Mouse (Mus musculus) cerebellum, postnatal 4 days (tissue): ENCODE data around the gene Plpp7.
A peak's percentile ranks its signal among the peaks of the same experiment; 100 is the strongest.

Experiments
- DNase-seq, 2 experiments: peaks; one replicate each; pipeline ENCODE4 v3.0.0; 2022; ENCODE audit warnings: low spot score in 2 of 2, mixed read lengths in 1 of 2

The Plpp7 gene

DNA sequence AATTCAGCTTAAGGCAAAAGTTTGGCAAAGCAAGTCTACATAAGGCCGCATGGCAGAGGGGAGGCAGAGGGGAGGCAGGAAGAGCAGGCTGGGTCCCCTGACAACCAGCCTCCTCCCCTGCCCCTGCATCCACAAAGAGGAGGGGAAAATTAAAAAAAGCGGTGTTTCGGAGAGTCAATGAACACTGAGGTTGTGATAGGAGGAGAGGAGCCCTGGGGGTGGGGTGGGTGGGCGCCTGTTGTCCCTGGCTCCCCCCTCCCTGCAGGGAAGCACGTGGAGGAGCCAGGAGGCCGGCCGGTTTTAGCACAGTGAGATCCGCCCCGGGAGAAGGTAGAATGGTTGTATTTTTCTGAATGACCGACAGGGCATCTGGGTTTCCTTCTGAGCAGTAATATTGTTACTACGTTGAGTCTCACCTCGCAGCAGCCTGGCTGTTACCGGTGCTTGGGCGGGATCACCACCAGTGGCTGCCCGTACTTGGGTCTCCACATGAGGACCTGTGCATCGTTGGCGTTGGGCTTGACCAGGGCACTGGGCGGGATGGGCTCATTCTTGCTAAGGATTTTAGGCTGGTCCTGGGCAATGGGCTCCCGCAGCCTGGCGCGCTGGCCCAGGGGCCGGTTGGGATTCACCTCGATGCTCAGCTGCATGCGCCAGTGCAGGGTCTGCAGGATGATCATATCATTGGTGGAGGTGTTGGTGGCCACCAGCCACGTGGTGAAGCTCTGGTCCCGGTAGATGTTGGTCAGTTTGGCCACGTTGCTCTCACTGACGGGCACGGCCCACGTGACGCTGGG lies 26.3 kb upstream of the Plpp7 start:
- no peak for DNase-seq

DNA sequence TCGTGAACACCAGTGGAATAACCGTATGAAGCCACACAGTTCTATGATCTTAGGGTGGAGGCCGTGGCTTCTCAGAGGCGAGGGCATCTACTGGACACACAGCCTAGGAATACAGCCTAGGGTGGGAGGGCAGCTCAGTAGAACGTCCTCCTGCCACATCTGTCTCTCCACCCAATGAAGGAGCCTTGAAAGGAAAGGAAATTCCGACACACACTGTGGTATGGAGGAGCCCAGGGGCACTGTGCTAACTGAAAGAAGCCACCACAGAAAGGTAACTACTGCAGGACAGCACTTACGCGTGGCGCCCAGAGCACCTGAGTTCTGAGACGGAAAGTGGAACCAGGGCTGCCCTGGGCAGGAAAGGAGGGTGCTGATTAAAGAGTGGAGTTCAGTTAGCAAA lies 24.6 kb upstream of the Plpp7 start:
- DNase-seq = no peak

GRCm38 (mm10) chr2:32074404-32074803 lies 20.9 kb upstream of the Plpp7 start:
- DNase-seq = no peak

DNA sequence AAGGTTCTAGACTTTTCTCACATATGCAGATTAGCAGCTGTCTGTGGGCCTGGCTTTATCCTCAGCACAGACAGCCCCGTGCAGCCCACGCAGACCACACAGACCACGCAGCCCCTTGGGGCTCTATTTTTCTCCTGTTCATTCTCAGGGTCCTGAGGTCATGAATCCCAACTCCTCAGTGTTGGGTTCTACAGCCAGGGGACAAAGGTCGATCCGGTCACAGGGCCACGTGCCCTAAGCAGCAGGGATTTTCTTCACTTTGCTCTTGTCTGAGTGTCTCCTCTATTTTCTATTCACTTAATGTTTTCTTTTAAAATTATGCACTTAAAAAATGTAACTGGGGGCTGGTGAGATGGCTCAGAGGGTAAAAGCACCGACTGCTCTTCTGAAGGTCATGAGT lies 20.0 kb upstream of the Plpp7 start:
- DNase-seq = no peak

GRCm38 (mm10) chr2:32077744-32078143 lies 17.6 kb upstream of the Plpp7 start:
- no peak for DNase-seq

GRCm38 (mm10) chr2:32078522-32078921 lies 16.8 kb upstream of the Plpp7 start:
- DNase-seq = no peak

DNA sequence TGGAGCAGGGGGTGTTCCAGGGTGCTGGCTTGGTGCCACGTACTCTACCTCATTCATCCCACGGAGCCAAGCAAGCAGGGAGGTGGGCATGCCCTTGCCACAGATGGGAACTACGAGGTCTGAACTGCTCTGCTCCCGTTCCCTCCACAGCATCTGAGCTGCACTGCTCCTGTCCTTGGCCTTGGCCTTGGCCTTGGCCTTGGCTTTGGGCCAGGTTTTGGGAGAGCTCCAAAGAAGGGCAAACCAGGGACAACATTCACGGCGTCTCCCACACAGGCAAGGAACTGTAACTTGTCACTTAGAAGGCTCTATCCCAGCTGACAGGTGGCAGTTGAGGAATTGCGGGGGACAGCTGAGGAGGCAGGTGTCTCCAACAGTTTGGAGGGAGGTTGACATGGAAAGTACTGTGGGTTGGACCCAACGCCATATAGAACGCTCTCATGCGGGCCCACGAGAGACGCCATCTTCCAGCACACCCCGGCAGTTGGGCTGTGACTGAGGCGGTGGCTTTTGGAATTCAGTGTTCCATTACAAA lies 16.1 kb upstream of the Plpp7 start:
- DNase-seq = no peak

GRCm38 (mm10) chr2:32080681-32081080 lies 14.6 kb upstream of the Plpp7 start:
- no peak for DNase-seq

- DNase-seq = no peak
Measured at GRCm38 (mm10) chr2:32081296-32081929, 13.9 kb upstream of the Plpp7 start.

- no peak for DNase-seq
Measured at GRCm38 (mm10) chr2:32082229-32082628, 13.1 kb upstream of the Plpp7 start.

DNA sequence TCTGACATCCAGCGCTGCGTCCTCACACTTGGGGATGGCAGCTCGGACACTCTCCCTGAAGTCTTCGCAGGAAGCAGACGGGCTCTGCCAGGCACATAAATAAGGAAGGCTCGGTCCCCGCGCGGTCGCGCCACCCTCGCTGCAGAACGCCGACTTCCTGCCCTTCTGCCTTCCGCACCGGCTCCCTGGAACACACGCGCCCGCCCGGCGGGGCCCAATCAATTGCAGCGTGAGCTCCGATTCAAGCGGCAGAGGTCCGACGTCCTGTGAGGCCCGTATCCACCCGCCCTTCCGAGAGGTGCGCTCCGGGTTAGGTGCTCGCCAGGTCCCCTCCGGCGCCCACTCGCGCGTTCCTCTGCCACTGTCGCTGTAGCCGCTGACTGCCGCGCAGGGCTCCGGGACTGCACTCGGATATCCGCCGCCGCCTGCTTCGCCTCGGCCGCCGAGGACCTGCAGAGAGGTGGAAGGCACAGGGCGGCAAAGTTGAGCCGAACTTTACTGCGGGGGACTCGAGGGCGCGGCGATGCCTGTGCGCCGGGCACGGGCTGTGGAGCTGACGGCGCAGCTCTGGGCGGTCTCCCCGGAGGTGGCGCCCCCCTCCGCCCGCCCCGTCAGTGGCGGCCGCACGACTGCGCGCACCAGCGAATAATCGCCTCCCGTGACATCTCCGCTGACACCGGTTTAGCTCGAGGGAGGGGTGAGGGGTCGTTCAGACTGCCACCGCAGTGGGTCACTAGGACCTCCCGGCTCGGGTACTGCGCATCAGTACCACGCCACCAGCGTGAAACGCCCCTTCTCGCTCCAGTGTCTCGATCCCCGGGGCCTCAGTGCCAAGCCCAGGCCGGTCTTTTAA lies 11.9 kb upstream of the Plpp7 start:
- DNase-seq = no peak

DNA sequence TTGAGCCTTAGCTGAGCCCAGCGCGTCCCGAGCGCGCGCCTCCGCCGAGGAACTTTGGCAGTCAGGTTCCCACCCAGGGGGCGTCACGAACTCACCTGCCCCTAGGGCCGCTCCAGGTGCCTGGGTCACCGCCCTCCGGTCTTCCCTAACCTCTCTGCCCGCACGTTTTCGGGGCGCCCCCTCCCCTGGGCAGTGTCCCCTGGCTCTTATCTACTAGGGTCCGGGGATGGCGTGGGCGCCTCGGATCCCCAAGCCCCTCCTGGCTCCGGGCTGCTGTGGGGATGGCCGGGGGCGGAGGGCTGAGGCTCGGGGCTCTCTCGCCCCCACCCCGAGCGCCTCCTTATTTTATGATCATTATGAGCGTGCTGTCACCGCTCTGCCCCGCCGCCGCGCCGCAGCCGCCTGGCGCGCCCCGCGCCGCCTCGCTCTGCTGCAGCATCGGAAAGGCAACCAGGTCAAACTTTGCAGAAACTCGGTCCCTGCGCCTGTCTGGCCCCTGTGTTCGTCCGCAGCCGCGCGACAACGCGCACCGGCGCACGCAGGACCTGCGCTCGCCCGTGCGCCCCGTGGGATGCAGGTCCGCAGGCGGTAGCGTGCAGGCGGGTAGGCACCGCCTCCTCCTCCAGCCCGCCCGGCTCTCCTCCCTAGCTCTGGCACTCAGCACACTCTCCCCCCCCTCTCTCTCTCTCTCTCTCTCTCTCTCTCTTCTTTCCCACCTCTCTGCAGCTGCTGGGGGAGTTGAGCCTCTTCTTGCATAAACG lies 11.0 kb upstream of the Plpp7 start, which contains the start of gene Fam78a:
Gene Fam78a, minus strand, starts transcription at position 747 of the 761 bp plus-strand sequence.
- no peak for DNase-seq

DNA sequence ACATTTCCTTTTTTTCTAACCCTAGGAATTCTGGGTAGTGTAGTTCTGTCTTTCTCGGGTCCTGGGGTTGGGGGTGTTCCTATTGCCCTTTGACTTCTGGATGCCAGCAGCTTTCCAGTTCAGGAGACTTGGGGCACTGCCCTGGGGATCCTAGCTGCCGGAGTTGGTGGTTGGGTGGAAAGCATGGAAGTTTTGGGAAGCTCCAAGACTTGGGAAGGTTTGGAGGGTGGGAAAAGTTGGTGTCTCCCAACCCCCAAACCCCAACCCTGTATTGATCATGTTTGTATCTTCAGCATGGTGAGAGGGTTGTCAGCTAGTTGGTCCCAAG lies 10.5 kb upstream of the Plpp7 start:
- DNase-seq = no peak

GRCm38 (mm10) chr2:32085231-32085630 lies 10.1 kb upstream of the Plpp7 start:
- no peak for DNase-seq

- DNase-seq = no peak
Measured at GRCm38 (mm10) chr2:32087606-32088005, 7.7 kb upstream of the Plpp7 start.

GRCm38 (mm10) chr2:32088372-32088981 lies 6.9 kb upstream of the Plpp7 start:
- DNase-seq = no peak

GRCm38 (mm10) chr2:32089606-32090005 lies 5.7 kb upstream of the Plpp7 start:
- no peak for DNase-seq

- peak in 1 of 2 experiments; percentile 31 for DNase-seq
Measured at GRCm38 (mm10) chr2:32090145-32090544, 5.2 kb upstream of the Plpp7 start.

GRCm38 (mm10) chr2:32091956-32092355 lies 3.4 kb upstream of the Plpp7 start:
- no peak for DNase-seq

DNA sequence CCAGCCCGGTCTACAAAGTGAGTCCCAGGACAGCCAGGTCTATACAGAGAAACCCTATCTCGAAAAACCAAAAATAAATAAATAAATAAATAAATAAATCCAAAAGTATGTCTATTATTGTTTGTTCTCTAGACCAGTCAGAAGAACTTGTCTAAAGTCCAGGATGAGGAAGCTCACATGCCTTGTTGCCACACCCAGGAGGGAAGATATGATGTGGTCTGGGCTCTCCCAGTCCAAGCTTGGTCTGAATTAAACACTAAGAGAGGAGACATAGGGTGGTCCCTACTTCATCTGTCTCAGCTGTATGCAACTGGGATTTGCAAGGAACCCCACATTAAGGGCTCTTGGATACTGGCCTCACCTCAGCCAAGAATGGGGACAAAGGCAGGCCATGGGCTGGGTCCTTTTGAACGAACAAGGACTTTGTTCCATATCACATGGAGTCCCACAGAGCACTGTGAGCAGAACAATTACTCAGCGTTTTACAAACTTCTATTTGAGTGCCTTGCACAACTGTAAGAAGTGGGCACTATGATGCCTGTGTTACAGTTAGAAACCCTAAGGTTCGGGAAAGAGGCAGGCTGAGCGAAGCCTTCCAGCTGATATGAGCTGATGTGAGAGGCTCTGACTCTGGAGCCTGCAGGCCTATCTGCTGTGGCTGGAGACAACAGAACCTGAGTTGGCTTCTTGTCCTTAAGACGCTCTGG lies 1.2 kb upstream of the Plpp7 start:
- DNase-seq = no peak

DNA sequence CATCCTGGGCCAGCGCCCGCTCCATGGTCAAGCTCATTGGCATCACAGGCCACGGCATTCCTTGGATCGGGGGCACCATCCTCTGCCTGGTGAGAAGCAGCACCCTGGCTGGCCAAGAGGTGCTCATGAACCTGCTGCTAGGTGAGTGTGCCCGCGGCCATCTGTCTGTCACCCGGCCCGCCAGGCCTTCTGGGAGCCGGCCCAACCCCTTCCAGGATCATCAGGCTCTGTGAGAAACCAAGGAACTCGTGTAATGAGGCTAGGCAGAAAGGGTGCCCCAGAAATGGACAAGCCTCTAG lies 743 bp downstream of the Plpp7 start:
- no peak for DNase-seq
